30 mouse cellular contexts compared by ENCODE assay signal in genomic region chr12:110367822-110368221, GRCm38 (mm10).
"Had no signal": no experiment of that assay in that cellular context is flagged by ENCODE, and none has a peak within 500 bp of the region (broad histone marks: within the 10 kb centered on the region; RNA-seq: fewer than 3 reads in every experiment).

No protein-coding gene starts in this region.

- H3K27ac ChIP-seq: limb, embryonic 10.5 days; limb, embryonic 12.5 days; limb, embryonic 13.5 days; limb, embryonic 15.5 days; liver, embryonic 12.5 days; liver, embryonic 13.5 days; liver, embryonic 14.5 days; liver, embryonic 15.5 days; lung, embryonic 15.5 days; macrophage; midbrain, embryonic 10.5 days; midbrain, embryonic 12.5 days; midbrain, embryonic 15.5 days; neural tube, embryonic 12.5 days had no signal

- ATAC-seq: liver, embryonic 12.5 days; liver, postnatal 0 days; lung, postnatal 0 days; midbrain, embryonic 15.5 days; midbrain, embryonic 16.5 days had no signal

- H3K27me3 ChIP-seq: liver, embryonic 13.5 days; liver, embryonic 15.5 days; midbrain, embryonic 15.5 days; neural tube, embryonic 12.5 days had no signal

- H3K4me2 ChIP-seq: limb, embryonic 12.5 days; limb, embryonic 13.5 days; limb, embryonic 15.5 days; liver, embryonic 11.5 days; liver, embryonic 12.5 days; liver, embryonic 13.5 days; liver, embryonic 15.5 days; lung, embryonic 14.5 days; lung, embryonic 15.5 days; midbrain, embryonic 12.5 days; midbrain, embryonic 15.5 days; neural tube, embryonic 12.5 days had no signal

- H3K36me3 ChIP-seq: limb, embryonic 10.5 days; limb, embryonic 12.5 days; limb, embryonic 13.5 days; limb, embryonic 15.5 days; liver, embryonic 12.5 days; liver, embryonic 13.5 days; liver, embryonic 15.5 days; lung, embryonic 15.5 days; midbrain, embryonic 10.5 days; midbrain, embryonic 12.5 days; midbrain, embryonic 15.5 days; neural tube, embryonic 12.5 days had no signal

- H3K4me1 ChIP-seq: liver, embryonic 12.5 days; liver, embryonic 13.5 days; liver, embryonic 15.5 days; lung, embryonic 15.5 days; megakaryocyte, embryonic 14.5 days; neural tube, embryonic 12.5 days had no signal

- H3K9me3 ChIP-seq: limb, embryonic 10.5 days; limb, embryonic 15.5 days; liver, embryonic 12.5 days; liver, embryonic 13.5 days; liver, embryonic 15.5 days; lung, embryonic 15.5 days; midbrain, embryonic 10.5 days; midbrain, embryonic 12.5 days; midbrain, embryonic 15.5 days; neural tube, embryonic 12.5 days had no signal

- H3K4me3 ChIP-seq: limb, embryonic 10.5 days; limb, embryonic 12.5 days; limb, embryonic 13.5 days; limb, embryonic 15.5 days; liver, embryonic 12.5 days; liver, embryonic 13.5 days; liver, embryonic 15.5 days; lung, embryonic 15.5 days; megakaryocyte, embryonic 14.5 days; midbrain, embryonic 10.5 days; midbrain, embryonic 12.5 days; midbrain, embryonic 15.5 days; myocyte; neural tube, embryonic 12.5 days had no signal

- DNase-seq: left cerebral cortex, postnatal 4 days; liver; liver, embryonic 13.5 days; liver, postnatal 0 days; lung, adult 18-20 months; lung, adult 2 months; lung, embryonic 14.5 days; lung, postnatal 10 days; lung, postnatal 14 days; lung, postnatal 36 days; lung, postnatal 4 days; midbrain, embryonic 14.5 days had no signal

- H3K9ac ChIP-seq: limb, embryonic 12.5 days; limb, embryonic 13.5 days; limb, embryonic 15.5 days; liver, embryonic 12.5 days; liver, embryonic 13.5 days; liver, embryonic 14.5 days; liver, embryonic 15.5 days; liver, postnatal 0 days; lung, embryonic 14.5 days; lung, embryonic 15.5 days; midbrain, embryonic 12.5 days; midbrain, embryonic 15.5 days; neural tube, embryonic 12.5 days had no signal
